Mouse (Mus musculus): Measurements from ENCODE around the gene Adamts6.

Gene Adamts6

DNA sequence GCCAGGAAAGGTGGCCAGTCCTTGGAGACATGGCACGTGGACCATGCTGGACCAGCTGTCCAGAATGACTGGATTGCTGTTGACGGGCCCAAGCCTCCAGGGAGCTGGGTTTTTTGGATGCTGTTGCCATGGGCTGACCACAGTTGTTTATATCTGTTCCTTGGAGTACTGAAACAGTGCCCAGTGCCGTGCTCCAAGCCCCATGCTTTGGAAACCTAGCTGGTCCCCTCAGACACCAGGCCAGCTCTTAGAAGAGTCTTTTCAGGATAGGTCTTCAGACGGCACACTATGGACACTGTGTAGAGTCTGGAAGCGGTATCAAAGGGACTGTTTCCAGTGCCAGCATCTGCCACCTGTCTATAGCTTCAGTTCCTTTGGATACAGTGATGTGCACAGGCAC is 223.1 kb downstream of the Adamts6 start:
- in situ Hi-C loops (cut with MboI, MseI), result no loop called here

DNA sequence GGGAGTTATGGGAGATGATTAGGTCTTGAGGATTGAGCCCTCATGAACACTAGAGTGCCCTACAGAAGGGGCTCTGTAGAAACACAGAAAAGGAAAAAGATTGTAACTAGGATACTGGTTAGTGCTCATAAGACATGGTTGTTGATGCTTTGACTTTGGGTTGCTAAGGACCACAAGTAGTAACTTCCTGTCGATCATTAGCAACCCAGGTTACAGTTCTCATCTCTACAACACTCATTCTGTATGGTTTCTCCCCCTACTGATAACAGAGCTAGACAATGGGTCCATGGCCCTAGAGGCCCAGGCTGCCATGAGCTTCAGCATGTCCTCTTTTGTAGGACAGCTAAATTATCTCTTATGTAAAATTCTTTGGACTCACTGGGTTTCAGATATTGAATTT is 227.4 kb downstream of the Adamts6 start:
- in situ Hi-C loops (cut with MboI, MseI), result no loop called here

DNA sequence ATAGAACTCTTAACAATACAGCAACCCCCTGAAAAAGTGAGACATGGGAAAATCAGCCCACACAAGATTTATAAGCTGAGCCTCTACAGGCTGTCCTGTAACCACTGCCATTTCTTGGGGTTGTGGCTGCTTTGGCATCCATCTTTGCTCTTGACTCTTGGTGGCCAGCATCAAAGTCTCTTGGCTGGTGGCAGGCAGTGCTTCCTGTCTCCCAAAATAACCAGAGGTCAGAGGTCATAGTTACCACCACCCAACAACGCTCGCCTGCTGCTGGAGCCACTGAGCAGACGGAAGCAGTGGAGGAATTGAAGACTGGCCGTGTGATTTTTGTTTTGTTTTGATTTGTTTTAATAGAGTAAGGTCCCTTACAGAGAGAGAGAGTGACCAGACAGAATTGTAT is 228.5 kb downstream of the Adamts6 start:
- in situ Hi-C loops (cut with MboI, MseI), result no loop called here

DNA sequence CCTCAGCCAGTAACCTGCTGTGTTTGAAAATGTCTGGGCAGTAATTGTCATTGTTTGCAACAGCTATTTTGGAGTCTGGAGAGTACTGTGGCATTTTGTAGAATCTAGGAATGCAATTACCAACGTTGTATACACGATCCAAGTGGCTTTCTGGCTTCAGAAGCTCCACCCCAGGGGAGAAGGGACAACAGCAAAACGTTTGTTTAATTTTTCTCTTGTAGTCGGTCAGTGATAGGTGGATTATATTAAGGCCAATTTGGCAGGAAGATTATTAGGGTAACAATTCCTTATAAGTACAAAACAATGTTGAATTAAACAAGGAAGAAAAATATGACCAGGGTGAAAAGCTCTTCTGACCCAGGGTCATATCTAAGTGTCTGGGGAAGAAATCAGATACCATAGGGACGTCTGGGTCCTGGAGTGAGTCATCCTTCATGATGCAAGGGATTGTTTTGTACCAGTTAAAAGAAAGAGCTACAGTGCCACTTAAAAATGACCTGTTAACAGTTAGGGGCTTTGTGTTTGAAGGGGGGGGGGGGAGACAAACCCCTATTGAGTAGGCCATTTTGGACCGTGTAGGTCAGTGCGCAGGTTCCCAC is 229.2 kb downstream of the Adamts6 start:
- in situ Hi-C loops (cut with MboI, MseI), result no loop called here

DNA sequence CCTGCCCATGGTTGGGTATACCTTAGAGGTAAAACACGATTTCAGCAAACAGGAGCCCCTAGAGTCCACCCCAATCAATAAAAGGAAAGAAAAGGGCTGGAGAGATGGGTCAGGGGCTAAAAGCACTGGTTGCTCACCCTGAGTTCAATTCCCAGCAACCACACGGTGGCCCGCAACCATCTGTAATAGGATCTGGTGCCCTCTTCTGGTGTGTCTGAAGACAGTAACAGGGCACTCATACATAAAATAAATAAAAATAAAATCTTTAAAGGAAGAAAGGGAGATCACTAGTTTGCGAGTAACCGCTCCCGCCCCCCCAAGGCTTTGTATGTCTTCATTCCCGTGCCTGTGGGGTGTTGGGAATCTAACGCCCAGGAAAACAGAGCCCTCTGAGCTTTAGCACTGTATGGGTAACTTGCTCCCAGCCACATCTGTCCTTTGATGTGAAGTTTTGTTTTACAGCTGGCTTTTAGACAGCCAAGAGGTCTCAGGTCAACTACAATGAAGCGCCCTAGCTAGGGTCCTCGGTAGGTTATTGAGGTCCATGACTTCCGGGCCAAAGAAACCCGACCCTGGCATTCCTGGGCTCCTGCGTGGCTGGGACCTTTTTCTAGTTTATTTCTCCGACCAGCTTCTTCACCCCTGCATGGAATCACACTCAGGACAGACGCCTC is 230.1 kb downstream of the Adamts6 start:
- in situ Hi-C loops (cut with MboI, MseI), result no loop called here

DNA sequence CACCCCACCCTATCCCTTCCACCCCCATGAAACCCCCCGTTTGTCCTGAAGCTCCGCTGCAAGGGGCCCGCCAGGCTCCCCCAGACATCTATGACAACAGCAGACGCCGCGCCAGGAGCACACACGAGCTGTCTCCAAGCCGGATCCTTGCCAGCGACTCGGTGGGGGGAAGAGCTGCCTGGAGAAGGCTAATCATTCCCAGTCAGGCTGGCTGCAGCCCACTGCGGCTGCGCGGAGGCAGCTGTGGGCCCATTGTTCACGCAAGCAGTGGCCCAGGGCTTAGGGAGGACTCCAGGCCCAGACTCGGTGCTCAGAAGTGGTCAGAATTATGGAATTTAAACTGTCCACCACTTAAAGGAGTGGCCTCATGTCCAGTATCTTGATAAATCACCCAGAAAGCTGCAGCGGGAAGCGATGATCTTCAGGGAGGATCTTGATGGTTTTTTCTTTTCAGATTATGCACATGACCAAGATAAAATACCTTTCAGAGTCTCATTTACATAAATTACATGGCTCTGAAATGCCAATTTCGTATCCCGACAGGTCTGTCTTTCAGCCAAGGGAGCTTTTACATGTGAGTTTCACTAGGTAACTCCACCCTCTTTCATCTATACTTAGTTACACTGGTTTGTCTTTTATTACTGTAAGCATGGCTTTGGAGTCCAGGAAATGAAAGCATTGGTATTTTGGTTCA is 230.8 kb downstream of the Adamts6 start:
- in situ Hi-C loops (cut with MboI, MseI), result no loop called here

DNA sequence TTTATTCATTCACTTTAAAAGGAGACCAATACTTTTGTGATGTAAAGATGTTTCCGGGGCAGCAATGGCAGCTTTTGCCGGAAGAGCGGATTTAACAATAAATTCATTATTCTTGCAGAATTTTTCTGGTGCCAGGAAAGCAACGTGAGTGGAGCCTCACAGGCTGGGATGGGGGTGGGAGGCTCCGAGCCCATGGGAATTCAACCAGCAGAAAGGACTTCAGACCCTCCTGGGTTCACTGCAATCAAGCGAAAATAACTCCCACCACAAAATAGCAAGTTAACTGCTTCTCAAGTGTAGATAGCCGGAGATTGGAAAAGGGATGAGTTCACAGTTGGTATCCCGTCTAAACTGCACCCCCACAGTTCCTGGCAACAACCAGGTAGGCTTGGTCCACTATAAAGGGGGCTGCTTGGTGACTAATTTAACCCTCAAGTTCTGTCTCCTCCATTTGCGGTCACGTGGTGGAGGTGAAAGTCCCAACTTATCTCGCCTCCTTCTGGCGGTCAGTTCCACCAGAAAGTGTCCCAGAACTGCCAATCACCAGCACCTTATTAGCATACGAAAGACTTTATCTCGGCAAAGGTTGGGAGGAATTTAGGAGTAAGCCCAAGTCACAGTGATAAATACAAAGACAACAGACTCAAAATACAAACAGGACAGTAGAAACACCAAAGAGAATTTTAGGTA is 231.5 kb downstream of the Adamts6 start:
- in situ Hi-C loops (cut with MboI, MseI), result no loop called here

DNA sequence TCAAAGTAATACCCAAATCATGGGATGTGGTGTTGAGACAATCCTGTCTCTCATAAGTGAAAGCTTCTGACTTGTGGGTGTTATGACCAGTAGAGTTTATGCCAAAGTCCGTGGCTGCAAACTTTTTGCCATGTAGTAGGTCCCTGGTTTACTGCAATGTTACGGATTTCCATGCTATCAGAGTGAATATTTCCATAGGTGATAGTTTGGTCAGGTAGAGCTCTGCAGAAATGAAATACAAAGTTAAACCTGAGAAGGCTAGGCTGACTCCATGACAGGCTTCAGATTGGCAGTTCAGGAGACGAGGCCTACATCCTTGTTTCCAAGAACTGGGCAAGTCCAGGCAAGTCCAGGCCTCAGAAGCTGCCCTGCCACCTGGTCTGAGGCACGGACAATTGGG is 232.3 kb downstream of the Adamts6 start:
- in situ Hi-C loops (cut with MboI, MseI), result no loop called here

DNA sequence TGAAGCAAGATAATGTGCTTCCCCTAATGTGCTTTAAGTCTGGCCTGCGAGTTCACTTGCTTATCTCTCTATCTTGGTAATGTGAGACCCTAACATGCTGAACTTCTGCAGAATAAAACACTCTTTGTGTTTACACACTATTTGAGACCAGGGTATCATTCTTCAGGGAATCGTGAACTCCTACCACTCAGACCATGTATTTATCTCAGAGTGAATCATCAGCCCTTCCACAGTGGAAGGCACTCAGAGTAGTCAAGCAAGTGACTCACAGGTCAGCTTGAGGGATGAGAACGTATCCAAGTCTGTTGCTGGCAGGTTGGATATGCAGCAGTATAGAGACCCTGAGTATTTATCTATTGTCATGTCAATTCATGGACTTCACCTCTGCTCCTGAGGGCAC is 232.8 kb downstream of the Adamts6 start:
- in situ Hi-C loops (cut with MboI, MseI), result no loop called here

DNA sequence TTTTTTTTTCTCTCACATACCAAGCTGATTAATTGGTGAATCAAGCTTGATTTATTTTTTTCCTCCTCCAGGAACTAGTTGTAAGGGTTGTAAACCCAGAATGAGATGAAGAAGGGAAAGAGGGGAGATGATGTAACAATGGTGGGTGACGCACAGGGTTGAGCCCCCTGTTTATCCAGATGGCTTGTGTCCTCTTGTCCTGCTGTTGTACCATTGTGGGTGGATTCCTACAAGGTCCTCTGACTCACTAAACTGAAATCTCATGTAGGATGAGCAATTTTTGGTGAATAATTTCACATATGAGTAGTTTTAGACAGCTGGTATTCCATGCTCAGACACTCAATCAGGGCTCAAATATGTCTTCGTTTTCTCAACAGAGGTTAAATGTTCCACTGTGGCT is 233.9 kb downstream of the Adamts6 start:
- in situ Hi-C loops (cut with MboI, MseI), result no loop called here

DNA sequence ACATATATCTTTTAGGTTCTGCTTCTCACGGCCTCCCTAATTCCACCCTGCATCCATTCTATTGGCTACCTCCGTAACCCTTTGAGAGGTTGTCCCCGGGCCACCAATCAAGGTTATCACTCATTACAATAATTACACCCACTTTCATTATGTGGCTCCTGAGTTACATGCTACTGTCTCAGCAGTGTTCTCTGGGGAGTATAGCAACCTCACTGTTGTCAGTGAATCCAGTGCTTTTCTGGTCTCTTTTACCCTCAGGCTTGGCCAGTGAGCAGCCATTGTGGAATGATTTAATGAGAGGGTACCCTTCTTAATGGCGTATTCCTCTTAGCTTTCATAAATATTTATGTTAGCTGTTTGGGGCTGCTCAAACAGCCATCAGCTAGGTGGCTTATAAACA is 238.0 kb downstream of the Adamts6 start:
- in situ Hi-C loops (cut with MboI, MseI), result no loop called here

DNA sequence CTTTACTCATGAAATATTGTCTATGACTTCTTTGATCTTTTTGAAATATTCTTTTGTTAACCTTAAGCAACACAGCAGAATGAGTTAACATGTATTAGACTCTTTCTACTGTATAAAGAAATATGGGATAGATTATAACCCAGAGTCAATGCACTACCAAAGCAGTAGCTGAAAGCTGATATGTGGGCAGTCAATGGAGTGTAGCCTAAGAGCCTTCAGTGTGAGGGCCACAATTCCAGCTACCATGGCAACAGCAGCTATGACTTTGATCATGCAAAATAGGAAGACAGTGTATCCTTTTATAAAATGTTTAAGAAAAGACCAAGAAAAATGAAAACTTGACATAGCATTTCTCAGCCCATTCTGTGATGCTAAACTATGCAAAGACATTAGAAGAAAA is 241.6 kb downstream of the Adamts6 start:
- in situ Hi-C loops (cut with MboI, MseI), result no loop called here

DNA sequence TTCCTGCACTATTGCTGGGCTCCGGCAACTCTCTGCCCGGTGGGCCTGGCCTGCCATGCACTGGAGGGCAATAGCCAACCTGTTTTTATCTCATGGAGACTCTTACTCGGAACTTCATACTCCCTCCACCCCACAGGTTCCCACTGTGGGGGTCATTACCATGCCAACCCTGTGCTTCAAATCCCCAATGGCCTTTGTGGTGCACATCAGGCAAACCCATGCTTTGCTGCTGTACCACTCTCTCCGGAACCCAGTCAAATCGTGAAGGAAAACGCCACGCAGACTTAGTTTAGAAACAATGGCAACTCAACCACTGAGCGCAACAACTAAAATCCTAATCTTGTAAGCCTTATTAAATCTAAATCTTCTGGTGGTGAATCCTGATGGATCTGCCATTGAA is 244.2 kb downstream of the Adamts6 start:
- in situ Hi-C loops (cut with MboI, MseI), result no loop called here

DNA sequence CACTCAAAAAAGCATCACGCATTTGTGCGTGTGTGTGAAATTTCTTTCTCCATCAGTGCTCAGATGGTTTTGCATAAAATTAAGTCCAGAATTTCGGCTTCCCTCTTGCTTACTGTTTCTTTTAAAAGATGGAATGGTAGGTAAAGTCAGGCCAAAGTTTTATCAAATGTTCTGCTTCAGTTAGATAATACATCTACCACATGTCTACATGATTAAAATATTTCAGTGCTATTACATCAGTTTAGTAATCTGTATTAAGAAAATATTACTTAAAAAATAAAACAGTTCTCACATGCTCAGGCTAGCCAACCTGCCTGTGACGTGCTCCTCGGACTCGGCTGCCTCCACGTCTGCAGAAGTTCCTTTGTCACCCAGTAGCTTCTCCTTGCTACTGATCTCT is 245.1 kb downstream of the Adamts6 start:
- in situ Hi-C loops (cut with MboI, MseI), result no loop called here

DNA sequence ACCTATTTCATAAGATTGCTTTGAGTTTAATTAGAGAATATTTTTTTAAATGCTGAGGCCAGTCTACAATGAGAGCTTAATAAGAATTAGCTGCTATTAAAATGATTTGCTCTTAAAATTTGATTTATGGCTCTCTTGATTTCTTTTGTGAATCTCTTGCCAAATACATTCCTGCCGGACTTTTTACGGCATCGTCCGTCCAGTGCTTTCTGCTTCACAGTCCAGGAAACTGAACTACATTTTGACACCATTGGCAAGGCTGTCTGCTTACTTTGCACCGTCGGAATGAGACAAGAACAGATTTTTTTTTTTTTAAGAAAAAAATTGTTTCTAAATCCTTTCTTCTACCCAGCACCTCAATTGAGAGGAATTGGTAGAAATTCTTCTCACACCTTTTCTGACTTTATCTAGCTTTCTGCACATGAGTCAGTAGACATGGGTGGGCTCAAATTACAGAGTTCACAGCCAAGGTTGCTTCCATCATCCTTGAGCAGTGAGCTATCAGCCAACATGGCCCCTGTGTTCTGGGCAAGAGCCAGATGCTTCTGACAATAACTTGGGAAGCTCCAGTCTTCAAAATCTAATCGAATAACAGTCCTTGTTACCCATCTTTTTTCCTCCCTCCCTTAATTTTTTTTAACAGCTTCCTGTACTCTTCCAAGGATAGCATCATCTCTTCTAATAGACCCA is 246.3 kb downstream of the Adamts6 start:
- in situ Hi-C loops (cut with MboI, MseI), result no loop called here

DNA sequence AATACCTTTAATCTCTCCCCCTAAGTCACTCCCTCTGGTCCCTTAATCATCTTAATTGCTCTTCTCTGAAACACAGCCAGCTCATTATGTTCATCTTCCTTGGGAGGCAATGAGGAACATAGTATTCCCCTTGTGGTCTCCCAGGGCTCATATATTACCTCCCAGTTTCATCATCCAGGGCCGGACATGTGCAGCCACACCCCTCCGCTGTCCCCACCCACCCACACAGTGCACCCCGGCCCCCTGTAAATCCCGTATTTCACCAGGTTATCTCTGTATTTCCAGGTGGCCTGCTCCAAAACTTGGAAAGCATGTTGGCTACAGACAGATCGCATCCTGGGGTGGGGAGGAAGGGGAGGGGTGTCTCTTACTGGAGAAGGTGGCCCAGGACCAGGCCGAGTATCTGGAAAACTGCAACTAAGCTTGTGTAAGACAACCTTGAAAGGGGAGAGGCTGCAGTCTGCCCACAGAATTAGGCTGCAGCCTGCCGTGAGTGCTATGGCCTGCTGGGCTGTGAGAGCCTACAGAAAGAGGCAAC is 253.3 kb downstream of the Adamts6 start:
- in situ Hi-C loops (cut with MboI, MseI), result no loop called here

DNA sequence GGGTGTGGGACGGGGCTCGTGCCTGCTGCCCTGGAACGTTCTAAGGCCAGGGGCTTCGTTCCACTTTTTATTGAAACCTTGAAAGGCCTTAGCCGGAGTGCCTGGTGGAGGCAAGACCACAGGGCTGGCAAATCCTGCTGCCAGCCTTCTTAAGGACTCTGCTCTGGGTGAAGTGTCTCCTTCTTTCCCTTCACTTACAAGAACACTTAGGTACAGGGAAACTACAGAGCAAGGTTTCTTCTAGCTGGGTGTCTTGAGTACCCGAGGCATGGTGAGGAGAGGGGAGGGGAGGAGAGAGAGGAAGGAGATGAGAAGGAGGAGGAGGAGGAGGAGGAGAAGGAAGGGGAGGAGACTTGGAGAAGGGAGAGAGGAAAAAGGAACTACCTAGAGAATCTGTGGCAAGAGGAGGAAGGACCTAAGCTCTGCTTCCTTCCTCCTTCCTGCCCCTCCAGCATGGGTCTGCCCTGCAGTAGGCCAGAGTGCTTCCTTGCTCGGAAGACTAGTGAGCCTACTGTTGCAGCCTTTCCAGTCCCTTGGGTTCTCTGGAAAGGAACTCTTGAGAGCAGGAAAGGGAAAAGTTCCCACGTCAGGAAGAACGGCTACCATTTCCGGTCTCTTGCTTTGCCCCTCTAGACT is 254.6 kb downstream of the Adamts6 start:
- in situ Hi-C loops (cut with MboI, MseI), result no loop called here

DNA sequence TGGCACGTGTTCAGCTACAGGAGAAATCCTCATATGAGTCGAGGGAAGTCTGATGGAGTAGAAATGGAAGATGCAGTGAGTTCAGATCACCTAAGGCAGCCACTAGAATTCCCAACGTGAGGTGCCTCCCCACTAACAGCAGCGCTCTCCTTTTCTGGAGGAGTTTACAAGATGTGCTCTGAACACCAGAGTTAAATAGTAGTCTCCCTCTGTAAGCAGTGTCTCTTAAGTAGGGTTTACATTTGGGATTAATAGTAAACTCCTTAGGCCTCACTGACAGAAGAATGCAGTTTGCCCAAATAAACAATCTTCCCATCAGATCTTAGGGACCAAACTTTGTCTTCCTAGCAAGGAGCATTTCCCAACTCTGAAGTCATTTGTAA is 255.1 kb downstream of the Adamts6 start:
- in situ Hi-C loops (cut with MboI, MseI), result no loop called here
